Mouse (Mus musculus): Measurements from ENCODE around the gene Pcyox1. TPM values are rescaled to one million over a fixed set of nuclear protein-coding genes. Genes with fewer than 3 reads are reported as not detected.
"Not testable (repeated sequence)": the region's sequence is repeated elsewhere in the genome, so short reads cannot be mapped to it uniquely, and the experiment has no call there.

The Pcyox1 gene
- polyA plus RNA-seq, 1 experiment from 2014 or later: 61.0 TPM

DNA sequence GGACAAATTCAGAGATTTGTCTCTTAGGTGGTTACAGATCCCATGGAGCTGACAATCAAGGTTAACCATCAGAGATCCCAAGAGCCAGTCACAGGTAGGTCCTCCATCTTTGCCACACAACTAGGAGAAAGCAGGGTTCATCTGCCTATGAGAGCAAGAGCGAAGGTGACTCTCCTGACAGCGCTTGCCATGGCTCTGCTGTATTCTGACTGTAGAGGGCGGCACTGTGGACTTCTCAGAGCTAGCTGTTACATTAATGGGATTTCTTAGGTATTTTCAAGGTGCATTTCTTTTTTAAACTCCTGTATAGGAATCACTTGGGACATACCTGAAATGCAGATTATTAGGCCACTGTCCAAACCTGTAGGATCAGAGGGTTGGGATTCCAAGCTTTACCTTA, 42.0 kb downstream of the Pcyox1 start:
- no peak overlapping the region for H3K4me3 ChIP-seq (ENCODE audit: low read depth, low read length)
- no peaks in the 10 kb centered on the region for H3K36me3 ChIP-seq (ENCODE audit: control insufficient read depth, insufficient read depth, low read length)
- H3K9ac ChIP-seq (ENCODE audit: low read length): no peak overlapping the region
- no peak overlapping the region for H3K27ac ChIP-seq (replicated peaks; ENCODE audit: low read depth, low read length)
- WGBS: 57% methylated on average over 3 of the region's 3 CpGs
- no peaks in the 10 kb centered on the region for H3K9me3 ChIP-seq (ENCODE audit: control insufficient read depth, low read length)
- DNase-seq (ENCODE audit: low spot score) (no peak), ATAC-seq (ENCODE audit: insufficient number of reproducible peaks, low FRiP score, low TSS enrichment, low read depth) (no peak)
- H3K27me3 ChIP-seq (ENCODE audit: control insufficient read depth, insufficient read depth, low read length): no peaks in the 10 kb centered on the region
- H3K4me2 ChIP-seq (ENCODE audit: low read depth, severe bottlenecking): no peak overlapping the region
- no peaks in the 10 kb centered on the region for H3K4me1 ChIP-seq (ENCODE audit: control insufficient read depth, insufficient read depth, low read length)

- Histone ChIP-seq H3K9ac (ENCODE audit: low read length) (no peak overlapping the region), H3K27me3 (ENCODE audit: control insufficient read depth, insufficient read depth, low read length) (no peaks in the 10 kb centered on the region), H3K4me3 (ENCODE audit: low read depth, low read length) (no peak overlapping the region), H3K36me3 (ENCODE audit: control insufficient read depth, insufficient read depth, low read length) (no peaks in the 10 kb centered on the region), H3K9me3 (ENCODE audit: control insufficient read depth, low read length) (no peaks in the 10 kb centered on the region), H3K27ac (replicated peaks; ENCODE audit: low read depth, low read length) (no peak overlapping the region), H3K4me1 (ENCODE audit: control insufficient read depth, insufficient read depth, low read length) (no peaks in the 10 kb centered on the region; the same call in 1 of the 2 replicates), H3K4me2 (ENCODE audit: low read depth, severe bottlenecking) (no peak overlapping the region)
- ATAC-seq (ENCODE audit: insufficient number of reproducible peaks, low FRiP score, low TSS enrichment, low read depth) (no peak), DNase-seq (ENCODE audit: low spot score) (no peak)
- WGBS: 70% methylated on average over 7 of the region's 7 CpGs
Measured at GRCm38 (mm10) chr6:86349257-86349656, 47.7 kb downstream of the Pcyox1 start.

DNA sequence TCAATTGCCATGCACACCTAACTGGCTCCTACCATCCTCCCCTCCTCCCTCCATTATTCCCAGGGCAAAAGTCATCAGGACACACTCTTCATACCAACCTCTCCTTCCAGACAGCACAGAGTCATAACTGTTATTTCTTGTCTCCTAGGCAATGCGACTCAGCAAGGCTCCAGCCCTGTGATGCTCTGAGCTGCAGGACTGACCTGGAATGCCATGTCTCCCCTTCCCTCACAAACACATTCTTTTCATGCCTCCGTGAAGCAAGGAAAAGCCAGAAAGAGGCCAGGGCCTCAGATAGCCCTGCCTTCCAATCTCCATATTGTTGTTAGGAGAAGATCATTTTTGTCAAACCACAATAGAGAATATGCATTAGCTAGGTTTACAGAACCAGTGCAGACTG, 50.9 kb downstream of the Pcyox1 start:
- H3K4me1 ChIP-seq (ENCODE audit: control insufficient read depth, insufficient read depth, low read length): no peaks in the 10 kb centered on the region; the same call in 1 of the 2 replicates
- ATAC-seq (ENCODE audit: insufficient number of reproducible peaks, low FRiP score, low TSS enrichment, low read depth) (no peak), DNase-seq (ENCODE audit: low spot score) (no peak)
- H3K9ac ChIP-seq (ENCODE audit: low read length): no peak overlapping the region
- no peaks in the 10 kb centered on the region for H3K36me3 ChIP-seq (ENCODE audit: control insufficient read depth, insufficient read depth, low read length)
- no peak overlapping the region for H3K4me2 ChIP-seq (ENCODE audit: low read depth, severe bottlenecking)
- H3K27ac ChIP-seq (replicated peaks; ENCODE audit: low read depth, low read length): no peak overlapping the region
- WGBS: 62% methylated on average over 2 of the region's 2 CpGs
- no peak overlapping the region for H3K4me3 ChIP-seq (ENCODE audit: low read depth, low read length)
- no peaks in the 10 kb centered on the region for H3K27me3 ChIP-seq (ENCODE audit: control insufficient read depth, insufficient read depth, low read length)
- H3K9me3 ChIP-seq (ENCODE audit: control insufficient read depth, low read length): no peaks in the 10 kb centered on the region

GRCm38 (mm10) chr6:86343656-86344055, 53.3 kb downstream of the Pcyox1 start:
- no peaks in the 10 kb centered on the region for H3K36me3 ChIP-seq (ENCODE audit: control insufficient read depth, insufficient read depth, low read length)
- no peaks in the 10 kb centered on the region; the same call in 1 of the 2 replicates for H3K4me1 ChIP-seq (ENCODE audit: control insufficient read depth, insufficient read depth, low read length)
- ATAC-seq (ENCODE audit: insufficient number of reproducible peaks, low FRiP score, low TSS enrichment, low read depth): no peak
- H3K4me3 ChIP-seq (ENCODE audit: low read depth, low read length): no peak overlapping the region
- H3K4me2 ChIP-seq (ENCODE audit: low read depth, severe bottlenecking): no peak overlapping the region; the same call in 1 of the 2 replicates
- 35% methylated on average over 7 of the region's 7 CpGs for WGBS
- no peaks in the 10 kb centered on the region for H3K9me3 ChIP-seq (ENCODE audit: control insufficient read depth, low read length)
- no peak for DNase-seq (ENCODE audit: low spot score)
- no peaks in the 10 kb centered on the region for H3K27me3 ChIP-seq (ENCODE audit: control insufficient read depth, insufficient read depth, low read length)
- no peak overlapping the region for H3K27ac ChIP-seq (replicated peaks; ENCODE audit: low read depth, low read length)
- no peak overlapping the region for H3K9ac ChIP-seq (ENCODE audit: low read length)

DNA sequence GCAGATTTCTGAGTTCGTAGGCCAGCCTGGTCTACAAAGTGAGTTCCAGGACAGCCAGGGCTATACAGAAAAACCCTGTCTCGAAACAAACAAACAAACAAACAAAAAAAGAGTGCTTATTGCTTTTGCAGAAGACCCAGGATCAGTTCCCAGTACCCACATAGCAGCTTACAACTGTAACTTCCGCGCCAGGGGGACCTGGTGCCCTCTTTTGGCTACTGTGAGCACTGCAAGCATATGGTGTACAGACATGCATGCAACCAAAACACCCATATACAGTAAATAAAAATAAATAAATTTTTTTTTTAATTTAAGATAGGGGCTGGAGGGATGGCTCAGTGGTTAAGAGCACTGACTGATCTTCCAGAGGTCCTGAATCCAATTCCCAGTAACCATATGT, 60.6 kb downstream of the Pcyox1 start:
- 84% methylated on average over 4 of the region's 4 CpGs for WGBS
- H3K4me3 ChIP-seq (ENCODE audit: low read depth, low read length); H3K4me1 ChIP-seq (ENCODE audit: control insufficient read depth, insufficient read depth, low read length); H3K4me2 ChIP-seq (ENCODE audit: low read depth, severe bottlenecking); ATAC-seq (ENCODE audit: insufficient number of reproducible peaks, low FRiP score, low TSS enrichment, low read depth); H3K27me3 ChIP-seq (ENCODE audit: control insufficient read depth, insufficient read depth, low read length); DNase-seq (ENCODE audit: low spot score); H3K36me3 ChIP-seq (ENCODE audit: control insufficient read depth, insufficient read depth, low read length); H3K9me3 ChIP-seq (ENCODE audit: control insufficient read depth, low read length); H3K27ac ChIP-seq (replicated peaks; ENCODE audit: low read depth, low read length); H3K9ac ChIP-seq (ENCODE audit: low read length): not testable (repeated sequence)

Other genes with a start within 250 kb of the Pcyox1 start
- gene Tgfa, start 201.9 kb downstream of the Pcyox1 start, polyA plus RNA-seq (2014; fragmentation: Nextera tagmentation; extraction: Ambion mirVana): 1.7 and 2.6 TPM in 2 replicates
- gene Fam136a, start 31.5 kb downstream of the Pcyox1 start, polyA plus RNA-seq (2014; fragmentation: Nextera tagmentation; extraction: Ambion mirVana): 164 and 171 TPM in 2 replicates
- gene Snrpg, start 25.9 kb downstream of the Pcyox1 start, polyA plus RNA-seq (2014; fragmentation: Nextera tagmentation; extraction: Ambion mirVana): 903 and 919 TPM in 2 replicates
- gene Tia1, start 7.1 kb upstream of the Pcyox1 start, polyA plus RNA-seq (2014; fragmentation: Nextera tagmentation; extraction: Ambion mirVana): 246 and 268 TPM in 2 replicates
- gene Gm44790, start 29.5 kb upstream of the Pcyox1 start, polyA plus RNA-seq (2014; fragmentation: Nextera tagmentation; extraction: Ambion mirVana): 0.95 TPM in 1 of 2 replicates, not detected in the other
- gene C87436, start 41.2 kb upstream of the Pcyox1 start, polyA plus RNA-seq (2014; fragmentation: Nextera tagmentation; extraction: Ambion mirVana): 23.7 and 24.8 TPM in 2 replicates
- 499 and 548 TPM in 2 replicates for gene Pcbp1, start 129.2 kb upstream of the Pcyox1 start, polyA plus RNA-seq (2014; fragmentation: Nextera tagmentation; extraction: Ambion mirVana)
- 0.99 and 1.3 TPM in 2 replicates for gene Asprv1, start 231.0 kb upstream of the Pcyox1 start, polyA plus RNA-seq (2014; fragmentation: Nextera tagmentation; extraction: Ambion mirVana)

Measured in limb, embryonic 11.5 days (tissue).